Mouse (Mus musculus) embryonic fibroblast, embryonic 13.5 days (primary cell): Measurements from ENCODE around the gene Rac2.

ENCODE experiments used
- CTCF ChIP-seq: IDR thresholded peaks from 2 replicates; pipeline ENCODE4 v1.5.1; 2011; ENCODE audit warnings: mild to moderate bottlenecking, control low read depth, low read length, moderate library complexity, borderline replicate concordance; ENCODE audit not compliant: insufficient read depth
- POLR2A ChIP-seq: IDR thresholded peaks from 2 replicates; pipeline ENCODE4 v1.6.1; 2011; ENCODE audit warnings: low read depth, mild to moderate bottlenecking, control low read depth, low read length, moderate library complexity

DNA sequence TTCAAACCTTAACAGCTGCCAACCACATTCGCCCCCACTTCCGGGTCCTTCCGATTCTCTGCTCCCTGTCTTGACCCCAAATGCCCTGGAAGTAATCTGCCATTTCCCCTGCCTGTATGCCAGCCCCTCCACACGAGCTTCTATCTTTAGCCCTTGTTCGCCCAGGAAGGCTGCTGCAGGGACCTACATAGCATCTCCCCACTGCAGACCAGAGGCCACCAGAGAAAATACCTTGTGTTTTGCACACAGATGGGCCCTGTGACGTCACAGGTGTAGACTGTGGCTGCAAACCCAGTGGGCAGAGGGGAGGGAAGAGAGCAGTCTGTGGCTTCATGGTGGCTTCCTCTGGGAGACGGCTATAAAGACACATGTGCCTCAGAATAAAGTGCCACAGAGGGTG lies 54.4 kb downstream of the Rac2 start:
- TF ChIP-seq CTCF (no peak), POLR2A (no peak)
